Mouse (Mus musculus) spleen, postnatal 4 days (tissue): ENCODE measurements around the gene Large2.

Experiments used
- DNase-seq, 2 experiments: peaks; one replicate each; pipeline ENCODE4 v3.0.0; 2022; ENCODE audit warnings: low spot score in 2 of 2

The Large2 gene

DNA sequence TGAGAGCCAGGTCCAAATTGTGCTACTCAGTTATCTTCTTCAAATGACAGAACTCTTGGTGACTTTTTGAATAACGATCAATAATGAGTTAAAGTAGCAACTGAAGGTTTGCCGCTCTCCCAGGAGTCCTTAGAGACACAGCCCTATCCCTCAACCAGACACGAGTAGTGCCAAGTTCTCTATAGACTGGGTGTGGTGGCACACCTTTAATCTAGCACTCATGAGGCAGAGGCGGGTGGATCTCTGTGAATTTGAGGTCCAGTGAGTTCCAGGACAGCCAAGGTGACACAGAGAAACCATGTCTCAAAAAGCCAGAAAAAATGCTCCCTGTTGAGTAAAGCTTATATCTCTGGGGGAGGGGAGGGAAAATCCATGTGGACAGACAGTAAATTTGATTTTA, 47.1 kb downstream of the Large2 start:
- DNase-seq, result no peak

DNA sequence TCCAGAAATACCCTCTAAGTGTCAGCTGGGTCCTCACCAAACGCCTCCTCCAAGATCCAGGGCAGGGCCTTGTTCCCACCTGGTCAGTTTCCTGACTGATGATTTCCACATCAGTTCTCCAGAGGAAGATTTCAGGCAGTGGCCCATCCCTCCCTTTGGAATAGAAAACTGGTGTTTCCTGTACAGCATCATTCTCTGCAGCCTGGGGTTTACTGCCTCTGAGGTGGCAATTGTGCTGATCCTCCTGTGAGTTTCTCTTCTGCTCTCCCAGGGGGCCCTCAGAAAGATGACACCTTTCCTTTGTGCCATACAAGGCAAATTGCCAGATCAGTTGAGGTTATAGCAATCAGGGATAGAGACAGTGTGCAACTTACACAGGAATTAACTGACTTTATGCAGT, 48.4 kb downstream of the Large2 start:
- no peak for DNase-seq

DNA sequence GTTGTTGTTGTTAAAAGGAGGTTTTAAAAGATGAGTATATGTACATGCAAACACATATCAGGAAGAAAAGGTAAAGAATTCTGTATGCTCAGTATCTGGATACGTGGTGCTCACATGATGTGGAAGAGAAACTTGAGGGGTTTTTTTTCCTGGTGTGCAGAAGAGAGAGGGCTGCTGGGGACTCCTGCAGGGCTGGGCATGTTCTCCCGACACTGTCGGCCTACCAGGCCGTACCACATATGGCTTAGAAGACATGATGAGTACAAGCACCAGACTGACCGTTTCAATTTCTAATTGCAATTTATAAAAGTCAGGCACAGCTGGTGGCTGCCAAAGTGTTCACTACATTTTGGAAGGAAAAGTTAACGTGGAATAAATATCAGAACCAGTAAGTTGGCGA, 49.0 kb downstream of the Large2 start:
- DNase-seq, result no peak

DNA sequence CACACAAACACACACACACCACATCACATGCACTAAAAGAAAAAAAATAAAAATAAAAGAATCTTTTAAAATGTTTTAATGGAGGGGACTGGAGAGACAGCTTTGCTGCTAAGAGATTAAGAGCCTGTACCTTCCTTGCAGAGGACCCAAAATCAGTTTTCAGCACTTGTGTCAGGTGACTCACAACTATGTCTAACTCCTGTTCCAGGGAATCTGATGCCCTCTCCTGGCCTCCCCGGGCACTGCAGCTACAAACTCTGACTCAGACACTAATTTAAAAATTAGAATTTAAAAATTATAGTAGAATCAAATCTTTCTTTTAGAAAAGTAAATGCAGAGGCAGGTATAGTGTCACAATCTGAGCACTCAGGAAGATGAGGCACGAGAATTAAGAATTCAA, 52.0 kb downstream of the Large2 start:
- peak; percentile 19 to 70 for DNase-seq

DNA sequence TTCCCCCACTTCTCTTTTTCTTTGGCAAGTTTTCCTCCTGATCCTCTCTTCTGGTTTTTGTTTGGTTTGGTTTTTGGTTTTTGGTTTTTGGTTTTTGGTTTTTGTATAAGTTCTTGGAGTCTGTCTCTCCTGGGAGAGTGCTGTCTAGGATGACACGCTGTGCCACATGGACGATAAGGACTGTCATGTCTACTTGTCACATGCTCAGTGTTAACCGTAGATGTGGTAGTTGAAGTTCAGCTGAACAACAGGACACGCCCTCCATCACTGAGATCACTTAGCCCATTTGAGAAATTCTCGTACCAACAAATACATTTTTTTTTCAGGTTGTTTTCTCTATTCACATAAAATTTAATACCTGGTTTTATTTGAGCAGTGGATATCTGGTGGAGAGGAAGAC, 57.4 kb downstream of the Large2 start:
- no peak for DNase-seq

DNA sequence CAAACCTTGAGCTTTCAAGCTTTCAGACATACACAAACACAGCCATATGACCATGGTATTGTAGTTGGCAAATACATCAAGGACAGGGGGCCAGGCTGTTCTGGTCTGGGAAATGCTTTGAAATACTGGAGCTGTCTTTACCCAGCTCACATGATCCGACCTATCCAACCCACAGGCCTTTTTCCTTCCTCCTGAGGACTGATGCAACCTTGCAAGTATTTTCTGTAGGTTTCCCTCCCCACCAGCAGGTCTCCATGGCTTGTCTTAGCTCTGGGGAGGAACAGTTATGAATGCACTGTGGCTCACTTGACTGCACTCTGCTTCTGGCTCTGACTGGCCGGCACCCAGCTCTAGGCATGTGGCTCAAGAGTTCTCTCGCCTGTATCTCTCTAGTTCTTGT, 58.0 kb downstream of the Large2 start:
- no peak for DNase-seq
